Mouse (Mus musculus): ENCODE measurements around the gene Pi4kb.
A peak's percentile ranks its signal among the peaks of the same experiment; 100 is the strongest.
"Not testable (repeated sequence)": the region's sequence is repeated elsewhere in the genome, so short reads cannot be mapped to it uniquely, and the experiment has no call there.

Gene Pi4kb

GRCm38 (mm10) chr3:95015337-95015872 is 40.9 kb downstream of the Pi4kb start, which contains the start of gene Zfp687:
Gene Zfp687, minus strand, starts transcription at chr3:95015448.
- peak; percentile 99 for DNase-seq (ENCODE audit: low read depth, low spot score)

DNA sequence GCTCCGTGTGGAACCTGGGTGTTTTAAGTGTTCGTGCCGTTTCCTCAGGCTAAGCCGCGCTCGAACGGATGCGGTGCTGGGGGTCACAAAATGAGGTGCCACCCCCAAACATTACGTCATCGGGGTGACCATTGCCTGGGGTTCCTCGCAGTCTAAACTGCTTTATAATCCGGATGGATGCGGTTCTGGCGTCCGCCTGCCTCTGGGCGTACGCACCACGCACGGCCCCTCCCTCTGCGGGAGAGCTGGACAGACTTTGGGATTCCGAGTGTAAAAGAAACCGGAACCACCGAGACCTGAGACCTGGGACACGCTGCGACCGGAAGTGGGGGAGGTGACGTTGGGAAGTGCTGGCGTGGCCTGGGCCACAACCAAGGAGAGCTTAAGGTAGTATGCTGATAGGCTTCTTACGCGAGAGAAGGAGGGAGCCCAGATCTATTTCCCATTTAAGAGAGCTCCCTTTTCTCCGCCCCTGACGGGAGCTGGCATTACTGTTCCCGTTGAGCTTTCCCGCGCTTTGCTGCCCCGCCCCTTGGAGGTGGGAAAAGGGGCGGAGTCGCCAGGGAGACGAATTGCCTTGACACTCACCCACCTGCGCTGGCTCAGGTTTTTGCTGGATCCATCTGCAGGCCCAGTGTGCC is 41.5 kb downstream of the Pi4kb start:
- DNase-seq (ENCODE audit: low read depth, low spot score), result peak; percentile 80

DNA sequence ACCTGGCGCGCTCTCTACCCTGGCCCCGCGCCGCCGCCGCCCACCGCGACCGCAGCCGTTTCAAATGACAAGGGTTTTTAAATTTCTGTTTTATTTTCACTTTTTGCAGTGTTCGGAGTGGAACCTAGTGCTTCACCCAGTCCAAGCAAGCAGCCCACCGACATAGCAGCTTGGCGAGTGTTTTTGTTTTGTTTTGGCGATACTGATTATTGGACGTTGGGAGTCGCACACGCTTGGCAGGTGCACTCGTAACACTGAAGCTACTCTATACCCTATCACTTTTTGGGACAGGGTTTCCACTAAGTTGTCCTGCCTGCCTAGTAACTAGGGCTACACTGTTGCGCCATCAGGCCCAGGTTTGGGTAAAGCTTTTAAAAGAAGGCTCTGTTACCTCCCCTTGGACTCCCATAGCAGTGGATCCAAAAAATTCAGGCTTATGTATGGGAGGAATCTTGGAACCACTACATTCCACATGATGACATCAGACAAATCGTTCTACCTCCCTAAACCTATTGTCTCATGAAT is 42.1 kb downstream of the Pi4kb start:
- DNase-seq (ENCODE audit: low read depth, low spot score), result no peak

DNA sequence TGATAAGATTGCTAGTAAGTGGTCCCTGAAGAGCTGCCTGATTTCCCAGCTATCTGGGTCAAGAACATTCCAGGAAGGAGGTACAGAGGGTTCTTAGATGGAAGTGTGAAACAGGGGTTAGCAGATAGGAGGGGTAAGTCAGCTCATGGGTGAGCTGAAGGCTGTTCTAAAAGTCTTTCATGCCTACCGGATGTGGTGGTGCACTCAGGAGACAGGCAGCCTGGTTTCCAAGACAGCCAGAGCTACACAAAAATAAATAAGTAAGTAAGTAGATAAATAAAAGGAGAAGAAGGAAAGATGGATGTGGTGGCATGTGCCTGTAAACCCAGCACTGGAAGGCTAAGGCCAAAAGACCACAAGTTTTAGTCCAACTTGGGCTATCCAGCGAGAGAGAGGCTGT is 44.2 kb downstream of the Pi4kb start:
- no peak for DNase-seq (ENCODE audit: low read depth, low spot score)

DNA sequence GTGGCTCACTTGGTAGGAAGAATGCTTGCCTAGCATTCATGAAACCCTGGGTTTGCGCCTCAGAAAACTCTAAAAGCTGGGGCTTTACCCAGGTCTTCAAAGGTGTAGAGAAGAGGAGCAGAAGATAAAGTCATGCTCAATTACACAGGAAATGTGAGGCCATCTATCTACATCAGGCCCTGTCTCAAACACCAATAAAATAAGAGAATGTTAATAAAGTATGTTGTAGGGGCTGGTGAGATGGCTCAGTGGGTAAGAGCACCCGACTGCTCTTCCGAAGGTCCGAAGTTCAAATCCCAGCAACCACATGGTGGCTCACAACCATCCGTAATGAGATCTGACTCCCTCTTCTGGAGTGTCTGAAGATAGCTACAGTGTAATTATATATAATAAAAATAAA is 46.4 kb downstream of the Pi4kb start:
- not testable (repeated sequence) for DNase-seq (ENCODE audit: low read depth, low spot score)

GRCm38 (mm10) chr3:95024551-95024950 is 50.0 kb downstream of the Pi4kb start:
- no peak for DNase-seq (ENCODE audit: low read depth, low spot score)

- DNase-seq (ENCODE audit: low read depth, low spot score), result no peak
Measured at GRCm38 (mm10) chr3:95025202-95025601, 50.7 kb downstream of the Pi4kb start.

DNA sequence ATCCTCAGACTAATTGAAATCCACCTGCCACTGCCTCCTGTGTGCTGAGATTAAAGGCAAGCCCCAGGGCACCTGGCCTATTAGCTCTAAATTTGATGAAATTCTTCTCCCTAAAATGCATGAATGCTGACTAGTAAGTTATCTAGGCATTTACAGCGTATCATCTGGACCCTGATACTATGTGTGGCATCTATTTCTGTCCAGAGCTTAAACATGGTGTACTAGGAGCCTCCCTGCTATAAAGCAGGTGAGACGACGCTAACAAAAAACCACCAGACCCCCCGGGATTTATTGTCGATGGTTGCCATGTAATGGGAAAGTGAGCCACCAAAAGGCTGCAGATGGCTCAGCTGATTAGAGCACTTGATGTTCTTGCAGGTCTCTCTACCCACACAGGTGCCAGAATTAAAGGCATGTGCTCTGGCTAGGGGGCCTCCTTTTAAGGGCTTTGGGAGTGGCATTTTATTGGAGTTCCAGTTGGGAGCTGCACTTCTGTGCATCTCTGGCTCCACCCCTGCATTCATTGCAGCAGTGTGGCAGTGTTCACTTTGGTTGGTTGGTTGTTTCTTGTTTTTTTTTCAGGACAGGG is 52.6 kb downstream of the Pi4kb start:
- no peak for DNase-seq (ENCODE audit: low read depth, low spot score)

DNA sequence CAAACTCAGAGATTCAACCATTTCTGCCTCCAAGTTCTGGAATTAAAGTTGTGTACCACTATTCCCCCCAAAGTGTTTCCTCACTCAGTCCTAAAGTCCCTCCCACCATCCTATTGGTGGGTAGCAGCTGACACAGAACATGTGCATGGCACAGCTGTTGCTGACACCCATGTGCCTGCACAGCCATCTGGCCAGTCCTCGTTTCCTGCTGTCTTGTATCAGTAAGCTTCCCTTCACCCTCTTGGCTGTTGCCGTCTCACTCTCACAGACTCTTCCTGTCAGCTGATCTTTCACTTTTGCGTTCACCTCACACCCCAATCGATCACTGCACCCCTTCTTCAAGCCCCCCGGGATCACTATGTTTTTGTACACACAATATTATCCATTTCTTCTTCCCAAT is 53.2 kb downstream of the Pi4kb start:
- DNase-seq (ENCODE audit: low read depth, low spot score), result no peak

DNA sequence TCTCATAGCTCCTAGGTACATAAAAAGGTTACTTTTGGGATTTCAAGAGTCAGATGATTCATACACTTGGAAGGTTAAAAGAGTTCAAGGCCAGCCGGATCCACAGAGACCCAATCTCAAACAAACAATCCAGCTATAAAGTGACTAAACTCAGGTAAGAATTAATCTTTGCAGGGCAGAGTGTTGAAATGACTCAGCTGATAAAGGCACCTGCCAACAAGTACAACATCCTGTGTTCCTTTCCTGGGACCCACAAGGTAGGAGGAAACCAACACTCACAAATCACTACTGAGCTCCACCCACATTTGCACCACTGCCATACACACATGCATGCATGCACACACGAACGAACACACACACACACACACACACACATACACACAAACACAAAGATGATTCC is 54.1 kb downstream of the Pi4kb start:
- no peak for DNase-seq (ENCODE audit: low read depth, low spot score)

DNA sequence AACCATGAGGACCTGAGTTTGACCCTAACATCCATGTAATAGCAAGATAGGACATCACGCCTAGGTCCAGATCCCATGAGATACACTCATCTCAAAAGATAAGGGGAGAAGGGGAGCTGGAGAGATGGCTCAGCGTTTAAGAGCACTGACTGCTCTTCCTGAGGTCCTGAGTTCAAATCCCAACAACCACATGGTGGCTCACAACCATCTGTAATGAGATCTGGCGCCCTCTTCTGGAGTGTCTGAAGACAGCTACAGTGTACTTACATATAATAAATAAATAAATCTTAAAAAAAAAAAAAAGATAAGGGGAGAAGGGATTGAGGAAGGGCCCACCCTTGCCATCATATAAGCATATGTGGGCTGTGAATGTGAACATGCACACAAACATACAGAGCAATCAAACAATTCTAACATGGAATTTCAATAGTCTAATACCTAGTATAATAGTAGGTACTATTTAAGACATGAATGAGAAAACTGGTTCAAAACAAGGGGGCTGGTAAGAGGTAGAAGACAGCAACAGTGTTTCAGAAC is 54.8 kb downstream of the Pi4kb start:
- DNase-seq (ENCODE audit: low read depth, low spot score), result not testable (repeated sequence)

- no peak for DNase-seq (ENCODE audit: low read depth, low spot score)
Measured at GRCm38 (mm10) chr3:95029953-95030352, 55.4 kb downstream of the Pi4kb start.

DNA sequence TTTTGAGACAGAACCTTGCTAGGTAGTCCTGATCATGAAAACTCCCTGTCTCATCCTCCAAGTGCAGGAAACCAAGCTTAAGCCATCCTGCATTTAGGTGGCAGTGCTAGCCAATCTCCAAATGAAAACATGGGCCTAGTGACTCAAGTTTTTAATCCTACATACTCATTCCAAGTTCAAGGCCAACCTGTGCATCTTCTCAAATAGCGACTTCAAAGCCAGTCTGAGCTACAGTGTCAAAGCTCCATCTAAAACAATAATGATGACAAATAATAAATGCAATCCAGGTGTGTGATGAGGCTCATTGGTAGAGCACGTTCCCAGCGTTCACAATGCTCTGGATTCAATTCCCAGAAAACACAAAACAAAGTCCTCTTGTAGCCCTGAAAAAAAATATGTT is 67.1 kb downstream of the Pi4kb start:
- DNase-seq (ENCODE audit: low read depth, low spot score), result no peak

DNA sequence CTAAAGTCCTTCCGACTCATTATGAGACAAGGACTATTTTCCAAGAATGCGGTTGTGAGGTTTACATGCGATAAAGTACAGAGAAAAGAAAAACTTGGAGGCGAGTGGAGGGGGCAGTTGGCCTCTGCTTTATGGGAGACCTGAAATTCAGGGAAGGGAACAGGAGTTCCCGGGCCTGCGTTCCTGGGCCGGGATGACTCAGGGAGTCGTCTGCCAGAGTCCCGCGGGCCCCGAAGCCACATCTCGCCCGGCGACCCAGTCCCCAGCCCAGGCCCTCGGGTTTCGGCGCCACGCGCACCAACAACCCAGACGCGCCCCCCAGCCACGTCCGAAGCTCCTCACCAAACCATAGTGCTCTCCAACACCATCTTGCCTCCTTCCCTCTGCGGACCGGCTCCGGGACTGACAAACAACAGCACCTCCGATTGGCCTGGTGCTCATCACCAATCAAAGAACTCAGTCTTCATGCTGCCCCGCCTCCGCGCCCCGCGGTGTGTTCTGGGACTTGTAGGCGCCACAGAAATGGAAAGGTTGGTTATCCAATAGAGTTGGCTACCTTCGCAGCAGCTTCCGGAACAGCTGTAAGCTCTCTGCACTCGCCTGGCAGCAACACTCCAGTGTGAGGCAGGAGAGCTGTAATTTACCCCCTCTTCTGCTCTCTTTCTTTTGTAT is 67.8 kb downstream of the Pi4kb start, which contains the start of gene Psmd4:
Gene Psmd4 (minus strand): TSS at position 449 of the 672 bp plus-strand sequence.
- peak; percentile 92 for DNase-seq (ENCODE audit: low read depth, low spot score)

GRCm38 (mm10) chr3:95042838-95043229 is 68.3 kb downstream of the Pi4kb start:
- no peak for DNase-seq (ENCODE audit: low read depth, low spot score)

GRCm38 (mm10) chr3:95043251-95043650 is 68.7 kb downstream of the Pi4kb start:
- no peak for DNase-seq (ENCODE audit: low read depth, low spot score)

DNA sequence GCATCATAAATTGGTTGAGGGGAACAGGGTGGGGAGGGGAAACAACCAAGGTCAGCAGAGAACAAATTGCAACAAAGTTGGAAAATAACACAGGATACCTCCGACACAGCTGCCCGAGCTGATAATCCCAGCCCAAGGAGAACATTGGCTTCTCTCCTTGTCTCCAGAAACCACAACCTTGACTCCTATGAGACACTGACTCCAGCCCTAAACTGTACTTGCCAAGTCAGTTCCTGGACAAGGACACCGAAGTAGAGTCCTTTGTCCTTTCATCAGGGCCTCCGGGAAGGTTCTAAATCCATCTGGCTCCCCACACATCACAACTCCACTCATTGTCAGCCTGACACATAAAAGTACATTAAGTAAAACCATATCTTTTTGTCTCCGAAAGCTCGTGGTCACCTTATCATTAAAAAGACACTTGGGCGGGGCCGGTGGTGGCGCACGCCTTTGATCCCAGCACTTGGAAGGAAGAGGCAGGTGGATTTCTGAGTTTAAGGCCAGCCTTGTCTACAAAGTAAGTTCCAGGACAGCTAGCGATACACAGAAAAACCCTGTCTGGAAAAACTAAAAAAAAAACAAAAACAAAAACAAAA is 72.0 kb downstream of the Pi4kb start:
- no peak for DNase-seq (ENCODE audit: low read depth, low spot score)

DNA sequence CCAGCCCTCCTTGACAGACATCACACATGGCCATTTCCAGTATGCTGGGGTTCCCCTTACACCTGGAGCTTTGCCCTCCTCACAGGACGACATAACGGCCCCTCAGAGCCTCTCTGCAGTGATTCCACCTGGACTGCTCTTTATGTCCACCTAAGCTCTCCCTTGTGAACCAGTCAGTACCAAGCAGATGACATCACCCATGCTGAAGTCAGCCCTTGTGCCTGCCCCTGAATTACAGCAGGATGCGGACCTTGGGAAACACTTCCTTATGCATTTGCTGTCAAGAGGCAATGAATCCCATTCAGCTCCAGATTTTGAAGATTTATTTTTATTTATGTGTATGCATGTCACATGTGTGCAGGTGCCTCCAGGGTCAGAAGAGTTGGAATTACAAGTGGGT is 73.4 kb downstream of the Pi4kb start:
- DNase-seq (ENCODE audit: low read depth, low spot score), result no peak

DNA sequence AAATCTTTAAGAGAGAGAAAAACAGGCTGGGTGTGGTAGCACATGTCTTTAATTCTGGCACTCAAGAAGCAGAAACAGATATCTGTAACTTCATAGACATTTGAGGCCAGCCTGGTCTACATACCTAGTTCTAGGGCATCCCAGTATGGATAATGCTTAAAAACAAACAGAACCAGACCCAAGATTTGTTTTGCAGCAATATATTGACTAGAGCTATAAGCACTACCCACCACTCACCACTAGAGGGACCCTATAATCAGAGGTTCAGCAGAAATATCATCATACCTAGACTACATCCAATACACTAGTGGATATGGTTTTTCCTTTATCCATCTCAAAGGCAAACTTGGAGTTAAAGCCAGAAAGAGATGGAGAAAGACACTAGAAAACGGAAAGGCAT is 78.4 kb downstream of the Pi4kb start:
- no peak for DNase-seq (ENCODE audit: low read depth, low spot score)

GRCm38 (mm10) chr3:95053701-95054100 is 79.2 kb downstream of the Pi4kb start:
- DNase-seq (ENCODE audit: low read depth, low spot score), result no peak

GRCm38 (mm10) chr3:95054481-95055260 is 80.1 kb downstream of the Pi4kb start:
- DNase-seq (ENCODE audit: low read depth, low spot score), result no peak

Measured in retina, adult 2 months (tissue).